Mouse (Mus musculus): ENCODE results near the gene Uggt1. TPM values are rescaled to one million over a fixed set of nuclear protein-coding genes. Genes with fewer than 3 reads are reported as not detected.

Uggt1 gene
- polyA plus RNA-seq, 1 experiment from 2014 or later, result 29.1 TPM

DNA sequence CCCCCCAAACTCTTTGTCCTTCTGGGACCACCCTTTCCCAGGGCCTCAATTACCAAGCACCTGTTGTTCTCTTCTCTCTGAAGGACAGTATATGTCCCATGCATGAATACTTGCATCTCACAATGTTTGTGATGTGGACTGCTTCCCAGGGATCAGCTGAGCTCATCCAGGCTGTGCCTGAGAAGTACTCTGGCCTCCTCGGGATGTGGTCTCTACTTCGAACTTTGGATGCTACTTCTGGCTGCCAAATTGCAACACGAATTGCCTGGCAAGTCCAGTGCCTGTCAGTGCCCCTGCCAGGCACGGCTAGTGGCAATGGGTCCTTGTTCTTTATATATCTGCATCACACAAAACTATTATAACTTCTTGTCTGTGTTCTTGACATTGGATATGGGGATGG is 134.5 kb downstream of the Uggt1 start:
- TF ChIP-seq EP300 (IDR thresholded peaks at IDR 0.05) (no peak), CTCF (IDR thresholded peaks at IDR 0.05) (no peak)
- no peak for ATAC-seq
- H3K9ac ChIP-seq (replicated peaks; ENCODE audit: low read depth), result no peak overlapping the region
- no peak overlapping the region for H3K4me3 ChIP-seq (ENCODE audit: low read depth, low read length)
- H3K36me3 ChIP-seq (ENCODE audit: insufficient read depth, low read length), result peaks cover 12% of the 10 kb centered on the region
- no peaks in the 10 kb centered on the region for H3K27me3 ChIP-seq (replicated peaks; ENCODE audit: insufficient read depth, low read length)
- 79% methylated on average over 4 of the region's 4 CpGs for WGBS
- no peak overlapping the region for H3K27ac ChIP-seq (ENCODE audit: low read length)
- no peaks in the 10 kb centered on the region for H3K9me3 ChIP-seq (ENCODE audit: low read length)
- H3K4me2 ChIP-seq (replicated peaks; ENCODE audit: low read depth, low read length), result no peak overlapping the region
- DNase-seq (ENCODE audit: low spot score), result no peak
- no peaks in the 10 kb centered on the region for H3K4me1 ChIP-seq (ENCODE audit: insufficient read depth, low read depth, low read length)

DNA sequence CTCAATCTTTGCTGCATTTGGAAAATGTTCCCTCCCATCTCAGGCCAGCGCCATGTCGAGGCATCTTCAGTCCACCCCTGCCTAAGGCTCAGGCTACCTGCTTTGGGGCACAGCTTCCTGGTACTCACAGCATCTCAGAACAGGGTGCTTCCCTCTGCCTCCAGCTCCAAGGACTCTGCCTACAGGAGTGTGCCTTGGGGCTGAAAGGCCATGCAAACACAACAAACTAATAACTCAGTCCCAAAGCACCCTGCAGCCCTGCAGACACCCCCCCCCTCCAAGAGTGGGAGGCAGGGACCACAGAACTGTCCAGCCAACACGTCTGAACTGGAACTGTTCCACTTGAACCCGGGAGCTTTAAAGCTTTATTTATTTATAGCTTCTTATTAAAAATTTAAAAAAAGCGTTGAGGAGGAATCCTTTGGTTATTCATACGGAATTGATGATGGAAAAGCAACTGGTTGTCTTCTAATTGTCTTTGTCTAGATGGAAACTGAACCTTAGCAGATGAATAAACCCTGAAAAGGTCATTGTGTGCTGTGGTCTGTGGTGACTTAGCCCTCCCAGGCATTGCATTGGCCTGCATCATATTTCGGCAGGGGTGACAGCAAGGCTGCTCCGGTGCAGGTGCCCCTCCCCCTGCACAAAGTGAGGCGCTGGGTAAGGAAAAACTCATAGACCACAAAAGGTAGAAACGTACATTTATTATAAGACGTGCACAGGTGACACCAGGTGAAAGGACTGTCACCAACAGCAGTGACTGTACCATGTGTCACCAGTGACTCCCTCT is 138.4 kb downstream of the Uggt1 start:
- DNase-seq (ENCODE audit: low spot score), result no peak
- WGBS, result 87% methylated on average over 11 of the region's 11 CpGs
- Histone ChIP-seq H3K9me3 (ENCODE audit: low read length) (no peaks in the 10 kb centered on the region), H3K9ac (replicated peaks; ENCODE audit: low read depth) (no peak overlapping the region), H3K27me3 (replicated peaks; ENCODE audit: insufficient read depth, low read length) (no peaks in the 10 kb centered on the region), H3K4me3 (ENCODE audit: low read depth, low read length) (no peak overlapping the region), H3K36me3 (ENCODE audit: insufficient read depth, low read length) (peaks cover 25% of the 10 kb centered on the region), H3K27ac (ENCODE audit: low read length) (no peak overlapping the region), H3K4me2 (replicated peaks; ENCODE audit: low read depth, low read length) (no peak overlapping the region), H3K4me1 (ENCODE audit: insufficient read depth, low read depth, low read length) (no peaks in the 10 kb centered on the region)
- ATAC-seq, result no peak
- TF ChIP-seq EP300 (IDR thresholded peaks at IDR 0.05) (no peak), CTCF (IDR thresholded peaks at IDR 0.05) (no peak)

DNA sequence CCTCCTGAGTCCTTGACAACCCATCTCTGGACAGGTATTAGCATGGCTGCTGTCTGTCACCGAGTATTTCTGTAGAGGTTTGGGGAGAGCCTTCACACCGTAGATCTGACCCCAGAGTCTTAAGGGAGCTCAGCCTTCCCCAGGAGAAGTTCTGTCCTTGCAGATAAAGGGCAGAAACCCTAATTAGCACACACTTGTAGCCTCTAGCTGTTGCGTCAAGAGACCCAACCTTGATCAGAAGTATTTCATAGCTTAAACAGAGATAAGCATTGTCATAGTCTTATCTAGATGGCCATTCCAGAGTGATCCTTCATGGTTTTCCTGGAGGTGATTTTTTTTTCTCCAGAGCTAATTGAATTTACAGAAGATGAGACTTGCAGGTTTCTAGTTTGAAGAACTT is 144.1 kb downstream of the Uggt1 start:
- H3K9me3 ChIP-seq (ENCODE audit: low read length), result no peaks in the 10 kb centered on the region
- H3K27me3 ChIP-seq (replicated peaks; ENCODE audit: insufficient read depth, low read length), result no peaks in the 10 kb centered on the region
- H3K9ac ChIP-seq (replicated peaks; ENCODE audit: low read depth), result no peak overlapping the region
- H3K4me2 ChIP-seq (replicated peaks; ENCODE audit: low read depth, low read length), result no peak overlapping the region
- no peak for DNase-seq (ENCODE audit: low spot score)
- H3K36me3 ChIP-seq (ENCODE audit: insufficient read depth, low read length), result peaks cover 17% of the 10 kb centered on the region; the same call in 1 of the 2 replicates
- no peaks in the 10 kb centered on the region for H3K4me1 ChIP-seq (ENCODE audit: insufficient read depth, low read depth, low read length)
- no peak overlapping the region for H3K27ac ChIP-seq (ENCODE audit: low read length)
- TF ChIP-seq CTCF (IDR thresholded peaks at IDR 0.05), result no peak
- TF ChIP-seq EP300 (IDR thresholded peaks at IDR 0.05), result no peak
- no peak for ATAC-seq
- H3K4me3 ChIP-seq (ENCODE audit: low read depth, low read length), result no peak overlapping the region
- 73% methylated on average over 3 of the region's 3 CpGs for whole genome bisulfite sequencing

- whole genome bisulfite sequencing, result 91% methylated on average over 4 of the region's 4 CpGs
- Histone ChIP-seq H3K27me3 (replicated peaks; ENCODE audit: insufficient read depth, low read length) (no peaks in the 10 kb centered on the region), H3K4me3 (ENCODE audit: low read depth, low read length) (no peak overlapping the region), H3K9ac (replicated peaks; ENCODE audit: low read depth) (no peak overlapping the region), H3K9me3 (ENCODE audit: low read length) (no peaks in the 10 kb centered on the region), H3K4me2 (replicated peaks; ENCODE audit: low read depth, low read length) (no peak overlapping the region), H3K36me3 (ENCODE audit: insufficient read depth, low read length) (no peaks in the 10 kb centered on the region; the same call in 1 of the 2 replicates), H3K27ac (ENCODE audit: low read length) (no peak overlapping the region), H3K4me1 (ENCODE audit: insufficient read depth, low read depth, low read length) (no peaks in the 10 kb centered on the region)
- no peak for TF ChIP-seq EP300 (IDR thresholded peaks at IDR 0.05)
- TF ChIP-seq CTCF (IDR thresholded peaks at IDR 0.05), result no peak
- DNase-seq (ENCODE audit: low spot score) (no peak), ATAC-seq (no peak)
Measured at GRCm38 (mm10) chr1:36098432-36098831, 146.1 kb downstream of the Uggt1 start.

DNA sequence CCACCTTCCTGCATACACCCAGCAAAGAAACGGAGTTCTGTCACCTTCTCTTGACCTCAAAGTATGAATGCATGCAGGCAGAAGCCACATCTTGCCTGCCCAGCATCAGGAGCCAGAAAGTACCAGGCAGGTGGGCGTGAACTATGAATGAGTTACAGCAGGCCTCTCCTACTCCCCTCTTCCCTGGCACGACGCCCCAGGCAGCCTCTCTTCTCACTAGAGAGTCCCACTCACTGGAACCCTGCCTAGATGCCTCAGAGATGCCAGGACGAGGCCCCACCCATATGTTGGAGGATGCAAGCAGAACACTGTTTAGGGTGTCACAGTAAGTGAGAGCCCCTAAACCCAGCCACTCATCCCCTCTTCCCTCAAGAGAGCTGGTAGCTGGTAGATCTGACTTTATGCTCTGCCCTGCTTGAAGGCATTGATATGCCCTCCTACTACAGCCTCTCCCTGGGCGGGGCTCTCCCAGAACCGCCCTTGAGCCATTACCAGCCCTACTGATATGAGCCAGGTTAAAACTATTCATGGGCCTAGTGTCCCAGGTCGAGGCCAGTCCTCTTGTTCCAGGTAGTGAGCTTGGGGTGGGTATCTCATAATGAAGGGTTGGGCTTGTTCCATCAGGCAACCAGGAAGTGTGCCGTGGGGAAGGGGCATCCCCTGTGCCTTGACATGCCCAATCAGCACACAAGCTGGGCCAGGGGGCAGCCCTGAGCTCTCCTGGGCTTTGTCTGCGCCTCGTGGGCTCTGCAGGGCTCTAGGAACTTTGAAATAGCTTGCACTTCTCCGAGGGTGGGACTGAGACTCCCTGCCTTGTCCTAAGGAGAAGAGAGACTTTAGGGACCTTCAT is 148.9 kb downstream of the Uggt1 start:
- ATAC-seq, result peak; percentile 73
- Histone ChIP-seq H3K9me3 (ENCODE audit: low read length) (no peaks in the 10 kb centered on the region), H3K4me2 (replicated peaks; ENCODE audit: low read depth, low read length) (no peak overlapping the region), H3K9ac (replicated peaks; ENCODE audit: low read depth) (no peak overlapping the region), H3K27ac (ENCODE audit: low read length) (peak overlapping the region; percentile 27; the same call in 1 of the 2 replicates), H3K4me3 (ENCODE audit: low read depth, low read length) (no peak overlapping the region), H3K36me3 (ENCODE audit: insufficient read depth, low read length) (no peaks in the 10 kb centered on the region), H3K27me3 (replicated peaks; ENCODE audit: insufficient read depth, low read length) (no peaks in the 10 kb centered on the region), H3K4me1 (ENCODE audit: insufficient read depth, low read depth, low read length) (no peaks in the 10 kb centered on the region)
- TF ChIP-seq CTCF (IDR thresholded peaks at IDR 0.05) (no peak), EP300 (IDR thresholded peaks at IDR 0.05) (no peak)
- DNase-seq (ENCODE audit: low spot score), result peak; percentile 57
- 55% methylated on average over 12 of the region's 12 CpGs for WGBS

DNA sequence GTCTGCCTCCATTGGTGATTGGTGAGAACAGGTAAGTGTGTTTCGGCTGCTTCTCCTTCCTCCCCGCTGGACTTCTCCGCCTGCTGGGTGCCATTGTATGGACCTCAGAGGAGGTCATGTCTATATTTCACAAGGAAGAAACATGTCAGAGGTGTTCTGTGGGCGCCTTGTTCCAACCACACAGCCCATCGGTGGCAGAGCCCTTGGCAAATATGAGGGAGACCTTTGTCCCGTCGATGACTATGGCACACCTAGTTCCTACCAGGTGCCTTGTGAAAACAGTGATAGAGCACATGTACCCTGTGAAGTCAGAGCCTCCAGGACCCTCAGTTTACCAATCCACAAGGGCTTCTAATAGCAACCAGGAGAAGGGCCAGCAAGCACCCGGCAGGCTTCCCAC is 150.8 kb downstream of the Uggt1 start:
- H3K4me3 ChIP-seq (ENCODE audit: low read depth, low read length), result no peak overlapping the region

More for the DNA sequence above, 150.8 kb downstream of the Uggt1 start:
- no peak for DNase-seq (ENCODE audit: low spot score)
- peaks cover 14% of the 10 kb centered on the region for H3K4me1 ChIP-seq (ENCODE audit: insufficient read depth, low read depth, low read length)
- H3K4me2 ChIP-seq (replicated peaks; ENCODE audit: low read depth, low read length), result no peak overlapping the region
- ATAC-seq, result no peak
- H3K9me3 ChIP-seq (ENCODE audit: low read length), result no peaks in the 10 kb centered on the region
- 92% methylated on average over 8 of the region's 8 CpGs for WGBS
- TF ChIP-seq CTCF (IDR thresholded peaks at IDR 0.05) (no peak), EP300 (IDR thresholded peaks at IDR 0.05) (no peak)
- no peak overlapping the region for H3K9ac ChIP-seq (replicated peaks; ENCODE audit: low read depth)
- H3K36me3 ChIP-seq (ENCODE audit: insufficient read depth, low read length), result no peaks in the 10 kb centered on the region
- no peaks in the 10 kb centered on the region for H3K27me3 ChIP-seq (replicated peaks; ENCODE audit: insufficient read depth, low read length)
- H3K27ac ChIP-seq (ENCODE audit: low read length), result no peak overlapping the region

Data from lung, postnatal 0 days (tissue).